Mouse (Mus musculus) limb, embryonic 10.5 days (tissue): ENCODE measurements around the gene Gm10721. TPM values are rescaled to one million over a fixed set of nuclear protein-coding genes. Genes with fewer than 3 reads are reported as not detected.
"Not testable (repeated sequence)": the region's sequence is repeated elsewhere in the genome, so short reads cannot be mapped to it uniquely, and the experiment has no call there.

ENCODE experiments used
- DNase-seq: peaks from one replicate; pipeline ENCODE4 v3.0.0-alpha.2; 2017; ENCODE audit warnings: low spot score
- H3K27ac ChIP-seq: fragments of 300-500 bp; sonication (generic); 2 replicates; pipeline ENCODE4 v1.5.1; 2016; ENCODE audit warnings: mild to moderate bottlenecking
- H3K27me3 ChIP-seq: fragments of 300-500 bp; sonication (generic); 2 replicates; pipeline ENCODE4 v1.6.1; 2016; ENCODE audit warnings: low read depth, mild to moderate bottlenecking; ENCODE audit not compliant: poor library complexity, severe bottlenecking
- H3K36me3 ChIP-seq: fragments of 300-500 bp; sonication (generic); 2 replicates; pipeline ENCODE4 v1.6.1; 2016; ENCODE audit warnings: mild to moderate bottlenecking, moderate library complexity
- H3K4me1 ChIP-seq: fragments of 300-500 bp; sonication (generic); 2 replicates; pipeline ENCODE4 v1.6.1; 2016
- H3K4me3 ChIP-seq: fragments of 300-500 bp; sonication (generic); 2 replicates; pipeline ENCODE4 v1.5.1; 2016; ENCODE audit warnings: mild to moderate bottlenecking, moderate library complexity
- H3K9me3 ChIP-seq: fragments of 300-500 bp; sonication (generic); replicated peaks from 2 replicates; pipeline ENCODE4 v1.6.1; 2016; ENCODE audit warnings: mild to moderate bottlenecking
- WGBS: fragments of 180-500 bp; shearing (Covaris S2); methylation state at CpG from one replicate; pipeline ENCODE4 v1.1.7; 2016; 5-methylcytosine and 5-hydroxymethylcytosine counted together
- polyA plus RNA-seq: library from polyadenylated mRNA; unstranded; fragments of >200 nt; fragmentation: Nextera tagmentation; extraction: Ambion mirVana; gene quantifications from 2 replicates; pipeline ENCODE4 v1.2.1, GENCODE M21; 2016

The Gm10721 gene
- not detected in 2 replicates for polyA plus RNA-seq

DNA sequence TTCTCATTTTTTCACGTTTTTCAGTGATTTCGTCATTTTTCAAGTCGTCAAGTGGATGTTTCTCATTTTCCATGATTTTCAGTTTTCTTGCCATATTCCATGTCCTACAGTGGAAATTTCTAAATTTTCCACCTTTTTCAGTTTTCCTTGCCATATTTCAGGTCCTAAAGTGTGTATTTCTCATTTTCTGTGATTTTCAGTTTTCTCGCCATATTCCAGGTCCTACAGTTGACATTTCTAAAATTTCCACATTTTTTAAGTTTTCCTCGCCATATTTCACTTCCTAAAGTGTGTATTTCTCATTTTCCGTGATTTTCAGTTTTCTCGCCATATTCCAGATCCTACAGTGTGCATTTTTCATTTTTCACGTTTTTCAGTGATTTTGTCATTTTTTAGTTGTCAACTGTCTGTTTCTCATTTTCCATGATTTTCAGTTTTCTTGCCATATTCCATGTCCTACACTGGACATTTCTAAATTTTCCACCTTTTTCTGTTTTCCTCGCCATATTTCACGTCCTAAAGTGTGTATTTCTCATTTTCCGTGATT lies at the start of gene Gm10721:
Gene Gm10721 (plus strand): TSS at position 408 of the 547 bp plus-strand sequence.
- H3K36me3 ChIP-seq, H3K4me1 ChIP-seq, H3K4me3 ChIP-seq, DNase-seq, H3K27ac ChIP-seq, H3K9me3 ChIP-seq, H3K27me3 ChIP-seq: not testable (repeated sequence)
- WGBS: no CpG with 5 or more reads among the region's 11 CpGs

DNA sequence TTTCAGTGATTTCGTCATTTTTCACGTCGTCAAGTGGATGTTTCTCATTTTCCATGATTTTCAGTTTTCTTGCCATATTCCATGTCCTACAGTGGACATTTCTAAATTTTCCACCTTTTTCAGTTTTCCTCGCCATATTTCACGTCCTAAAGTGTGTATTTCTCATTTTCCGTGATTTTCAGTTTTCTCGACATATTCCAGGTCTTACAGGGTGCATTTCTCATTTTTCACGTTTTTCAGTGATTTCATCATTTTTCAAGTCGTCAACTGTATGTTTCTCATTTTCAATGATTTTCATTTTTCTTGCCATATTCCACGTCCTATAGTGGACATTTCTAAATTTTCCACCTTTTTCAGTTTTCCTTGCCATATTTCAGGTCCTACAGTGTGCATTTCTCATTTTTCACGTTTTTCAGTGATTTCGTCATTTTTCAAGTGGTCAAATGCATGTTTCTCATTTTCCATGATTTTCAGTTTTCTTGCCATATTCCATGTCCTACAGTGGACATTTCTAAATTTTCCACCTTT lies 12.4 kb upstream of the Gm10721 start, which contains the start of gene Gm10722:
Gene Gm10722 (plus strand): TSS at position 478 of the 528 bp plus-strand sequence.
- H3K4me3 ChIP-seq, H3K27ac ChIP-seq, H3K27me3 ChIP-seq, H3K4me1 ChIP-seq, H3K36me3 ChIP-seq, H3K9me3 ChIP-seq: not testable (repeated sequence)
- 75% methylated on average over 12 of the region's 12 CpGs for WGBS
- peak; percentile 27 for DNase-seq

DNA sequence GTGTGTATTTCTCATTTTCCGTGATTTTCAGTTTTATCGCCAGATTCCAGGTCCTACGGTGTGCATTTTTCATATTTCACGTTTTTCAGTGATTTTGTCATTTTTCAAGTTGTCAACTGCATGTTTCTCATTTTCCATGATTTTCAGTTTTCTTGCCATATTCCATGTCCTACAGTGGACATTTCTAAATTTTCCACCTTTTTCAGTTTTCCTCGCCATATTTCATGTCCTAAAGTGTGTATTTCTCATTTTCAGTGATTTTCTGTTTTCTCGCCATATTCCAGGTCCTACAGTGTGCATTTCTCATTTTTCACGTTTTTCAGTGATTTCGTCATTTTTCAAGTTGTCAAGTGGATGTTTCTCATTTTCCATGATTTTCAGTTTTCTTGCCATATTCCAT lies 11.9 kb upstream of the Gm10721 start:
- H3K36me3 ChIP-seq, H3K27me3 ChIP-seq, H3K27ac ChIP-seq, H3K4me1 ChIP-seq, H3K9me3 ChIP-seq, H3K4me3 ChIP-seq, DNase-seq: not testable (repeated sequence)
- 66% methylated on average over 8 of the region's 8 CpGs for WGBS

DNA sequence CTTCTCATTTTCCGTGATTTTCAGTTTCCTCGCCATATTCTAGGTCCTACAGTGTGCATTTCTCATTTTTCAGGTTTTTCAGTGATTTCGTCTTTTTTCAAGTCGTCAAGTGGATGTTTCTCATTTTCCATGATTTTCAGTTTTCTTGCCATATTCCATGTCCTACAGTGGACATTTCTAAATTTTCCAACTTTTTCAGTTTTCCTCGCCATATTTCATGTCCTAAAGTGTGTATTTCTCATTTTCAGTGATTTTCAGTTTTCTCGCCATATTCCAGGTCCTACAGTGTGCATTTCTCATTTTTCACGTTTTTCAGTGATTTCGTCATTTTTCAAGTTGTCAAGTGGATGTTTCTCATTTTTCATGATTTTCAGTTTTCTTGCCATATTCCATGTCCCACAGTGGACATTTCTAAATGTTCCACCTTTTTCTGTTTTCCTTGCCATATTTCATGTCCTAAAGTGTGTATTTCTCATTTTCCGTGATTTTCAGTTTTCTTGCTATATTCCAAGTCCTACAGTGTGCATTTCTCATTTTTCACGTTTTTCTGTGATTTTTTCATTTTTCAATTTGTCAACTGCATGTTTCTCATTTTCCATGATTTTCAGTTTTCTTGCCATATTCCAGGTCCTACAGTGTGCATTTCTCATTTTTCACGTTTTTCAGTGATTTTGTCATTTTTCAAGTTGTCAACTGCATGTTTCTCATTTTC lies 10.8 kb upstream of the Gm10721 start:
- H3K27ac ChIP-seq, H3K27me3 ChIP-seq, H3K36me3 ChIP-seq, H3K4me1 ChIP-seq, H3K9me3 ChIP-seq, H3K4me3 ChIP-seq: not testable (repeated sequence)
- DNase-seq: peak; percentile 14
- 69% methylated on average over 9 of the region's 11 CpGs for WGBS

DNA sequence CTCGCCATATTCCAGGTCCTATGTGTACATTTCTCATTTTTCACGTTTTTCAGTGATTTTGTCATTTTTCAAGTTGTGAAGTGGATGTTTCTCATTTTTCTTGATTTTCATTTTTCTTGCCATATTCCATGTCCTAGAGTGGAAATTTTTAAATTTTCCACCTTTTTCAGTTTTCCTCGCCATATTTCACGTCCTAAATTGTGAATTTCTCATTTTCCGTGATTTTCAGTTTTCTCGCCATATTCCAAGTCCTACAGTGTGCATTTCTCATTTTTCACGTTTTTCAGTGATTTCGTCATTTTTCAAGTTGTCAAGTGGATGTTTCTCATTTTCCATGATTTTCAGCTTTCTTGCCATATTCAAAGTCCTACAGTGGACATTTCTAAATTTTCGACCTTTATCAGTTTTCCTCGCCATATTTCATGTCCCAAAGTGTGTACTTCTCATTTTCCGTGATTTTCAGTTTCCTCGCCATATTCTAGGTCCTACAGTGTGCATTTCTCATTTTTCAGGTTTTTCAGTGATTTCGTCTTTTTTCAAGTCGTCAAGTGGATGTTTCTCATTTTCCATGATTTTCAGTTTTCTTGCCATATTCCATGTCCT lies 10.0 kb upstream of the Gm10721 start, which contains the start of gene Gm11168:
Gene Gm11168 (plus strand): TSS at position 553 of the 603 bp plus-strand sequence.
- not testable (repeated sequence) for H3K36me3 ChIP-seq, H3K4me1 ChIP-seq, H3K4me3 ChIP-seq, H3K27ac ChIP-seq, H3K9me3 ChIP-seq, H3K27me3 ChIP-seq, DNase-seq
- 77% methylated on average over 6 of the region's 14 CpGs for WGBS

DNA sequence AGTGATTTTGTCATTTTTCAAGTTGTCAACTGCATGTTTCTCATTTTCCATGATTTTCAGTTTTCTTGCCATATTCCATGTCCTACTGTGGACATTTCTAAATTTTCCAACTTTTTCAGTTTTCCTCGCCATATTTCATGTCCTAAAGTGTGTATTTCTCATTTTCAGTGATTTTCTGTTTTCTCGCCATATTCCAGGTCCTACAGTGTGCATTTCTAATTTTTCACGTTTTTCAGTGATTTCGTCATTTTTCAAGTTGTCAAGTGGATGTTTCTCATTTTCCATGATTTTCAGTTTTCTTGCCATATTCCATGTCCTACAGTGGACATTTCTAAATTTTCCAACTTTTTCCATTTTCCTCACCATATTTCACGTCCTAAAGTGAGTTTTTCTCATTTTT lies 6.8 kb upstream of the Gm10721 start:
- 86% methylated on average over 1 of the region's 5 CpGs for WGBS

DNA sequence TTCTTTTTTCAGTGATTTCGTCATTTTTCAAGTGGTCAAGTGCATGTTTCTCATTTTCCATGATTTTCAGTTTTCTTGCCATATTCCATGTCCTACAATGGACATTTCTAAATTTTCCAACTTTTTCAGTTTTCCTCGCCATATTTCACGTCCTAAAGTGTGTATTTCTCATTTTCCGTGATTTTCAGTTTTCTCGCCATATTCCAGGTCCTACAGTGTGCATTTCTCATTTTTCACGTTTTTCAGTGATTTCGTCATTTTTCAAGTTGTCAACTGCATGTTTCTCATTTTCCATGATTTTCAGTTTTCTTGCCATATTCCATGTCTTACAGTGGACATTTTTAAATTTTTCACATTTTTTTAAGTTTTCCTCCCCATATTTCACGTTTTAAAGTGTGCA lies 6.3 kb upstream of the Gm10721 start:
- H3K4me1 ChIP-seq, H3K27ac ChIP-seq, H3K4me3 ChIP-seq, H3K36me3 ChIP-seq, DNase-seq, H3K9me3 ChIP-seq, H3K27me3 ChIP-seq: not testable (repeated sequence)
- 72% methylated on average over 8 of the region's 8 CpGs for WGBS

More for the DNA sequence above, 6.8 kb upstream of the Gm10721 start:
- not testable (repeated sequence) for H3K27me3 ChIP-seq, H3K4me3 ChIP-seq, DNase-seq, H3K27ac ChIP-seq, H3K4me1 ChIP-seq, H3K9me3 ChIP-seq, H3K36me3 ChIP-seq

- not testable (repeated sequence) for H3K36me3 ChIP-seq, H3K27ac ChIP-seq, H3K4me3 ChIP-seq, H3K9me3 ChIP-seq, H3K4me1 ChIP-seq, H3K27me3 ChIP-seq, DNase-seq
- WGBS: 79% methylated on average over 8 of the region's 9 CpGs
Measured at GRCm38 (mm10) chr9:3007272-3007671, 5.7 kb upstream of the Gm10721 start.

DNA sequence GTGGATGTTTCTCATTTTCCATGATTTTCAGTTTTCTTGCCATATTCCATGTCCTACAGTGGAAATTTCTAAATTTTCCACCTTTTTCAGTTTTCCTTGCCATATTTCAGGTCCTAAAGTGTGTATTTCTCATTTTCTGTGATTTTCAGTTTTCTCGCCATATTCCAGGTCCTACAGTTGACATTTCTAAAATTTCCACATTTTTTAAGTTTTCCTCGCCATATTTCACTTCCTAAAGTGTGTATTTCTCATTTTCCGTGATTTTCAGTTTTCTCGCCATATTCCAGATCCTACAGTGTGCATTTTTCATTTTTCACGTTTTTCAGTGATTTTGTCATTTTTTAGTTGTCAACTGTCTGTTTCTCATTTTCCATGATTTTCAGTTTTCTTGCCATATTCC lies 3.6 kb upstream of the Gm10721 start:
- no CpG with 5 or more reads among the region's 5 CpGs for WGBS
- DNase-seq, H3K27ac ChIP-seq, H3K36me3 ChIP-seq, H3K27me3 ChIP-seq, H3K9me3 ChIP-seq, H3K4me3 ChIP-seq, H3K4me1 ChIP-seq: not testable (repeated sequence)

DNA sequence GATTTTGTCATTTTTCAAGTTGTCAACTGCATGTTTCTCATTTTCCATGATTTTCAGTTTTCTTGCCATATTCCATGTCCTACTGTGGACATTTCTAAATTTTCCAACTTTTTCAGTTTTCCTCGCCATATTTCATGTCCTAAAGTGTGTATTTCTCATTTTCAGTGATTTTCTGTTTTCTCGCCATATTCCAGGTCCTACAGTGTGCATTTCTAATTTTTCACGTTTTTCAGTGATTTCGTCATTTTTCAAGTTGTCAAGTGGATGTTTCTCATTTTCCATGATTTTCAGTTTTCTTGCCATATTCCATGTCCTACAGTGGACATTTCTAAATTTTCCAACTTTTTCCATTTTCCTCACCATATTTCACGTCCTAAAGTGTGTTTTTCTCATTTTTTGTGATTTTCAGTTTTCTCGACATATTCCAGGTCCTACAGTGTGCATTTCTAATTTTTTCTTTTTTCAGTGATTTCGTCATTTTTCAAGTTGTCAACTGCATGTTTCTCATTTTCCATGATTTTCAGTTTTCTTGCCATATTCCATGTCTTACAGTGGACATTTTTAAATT lies 802 bp upstream of the Gm10721 start:
- WGBS: 80% methylated on average over 3 of the region's 7 CpGs
- H3K27ac ChIP-seq, DNase-seq, H3K4me3 ChIP-seq, H3K27me3 ChIP-seq, H3K4me1 ChIP-seq, H3K9me3 ChIP-seq, H3K36me3 ChIP-seq: not testable (repeated sequence)

GRCm38 (mm10) chr9:3015354-3015753 lies 2.4 kb downstream of the Gm10721 start, which contains the start of gene Gm10720:
Gm10720 (plus strand) TSS chr9:3015654.
- WGBS: 70% methylated on average over 5 of the region's 9 CpGs
- not testable (repeated sequence) for H3K27me3 ChIP-seq, H3K4me3 ChIP-seq, H3K27ac ChIP-seq, H3K36me3 ChIP-seq, DNase-seq, H3K4me1 ChIP-seq, H3K9me3 ChIP-seq

- H3K36me3 ChIP-seq, H3K27me3 ChIP-seq, H3K4me3 ChIP-seq, H3K4me1 ChIP-seq, H3K9me3 ChIP-seq, H3K27ac ChIP-seq, DNase-seq: not testable (repeated sequence)
- 76% methylated on average over 6 of the region's 6 CpGs for WGBS
Measured at GRCm38 (mm10) chr9:3015896-3016295, 3.0 kb downstream of the Gm10721 start.

GRCm38 (mm10) chr9:3017108-3017507 lies 4.2 kb downstream of the Gm10721 start, which contains the start of gene Gm10719:
Gm10719 (plus strand) TSS chr9:3017408.
- H3K4me3 ChIP-seq, H3K9me3 ChIP-seq, H3K4me1 ChIP-seq, H3K27ac ChIP-seq, DNase-seq, H3K27me3 ChIP-seq, H3K36me3 ChIP-seq: not testable (repeated sequence)
- WGBS: 42% methylated on average over 2 of the region's 9 CpGs
